Mouse (Mus musculus) frontal cortex, adult 2 months (tissue): ENCODE results near the gene Rnf224. TPM values are rescaled to one million over a fixed set of nuclear protein-coding genes. Genes with fewer than 3 reads are reported as not detected.

Experiments used
- DNase-seq, 2 experiments: peaks; one replicate each; pipeline ENCODE4 v3.0.0; 2022; ENCODE audit warnings: low spot score in 1 of 2; ENCODE audit errors: extremely low spot score in 1 of 2
- polyA plus RNA-seq: library from polyadenylated mRNA; depleted of rRNA; stranded (reverse); fragments of >200 nt; gene quantifications from 2 replicates; pipeline ENCODE4 v1.2.3, GENCODE M21; 2012; rRNA removed

Gene Rnf224
- polyA plus RNA-seq, 1 experiment, result not detected

DNA sequence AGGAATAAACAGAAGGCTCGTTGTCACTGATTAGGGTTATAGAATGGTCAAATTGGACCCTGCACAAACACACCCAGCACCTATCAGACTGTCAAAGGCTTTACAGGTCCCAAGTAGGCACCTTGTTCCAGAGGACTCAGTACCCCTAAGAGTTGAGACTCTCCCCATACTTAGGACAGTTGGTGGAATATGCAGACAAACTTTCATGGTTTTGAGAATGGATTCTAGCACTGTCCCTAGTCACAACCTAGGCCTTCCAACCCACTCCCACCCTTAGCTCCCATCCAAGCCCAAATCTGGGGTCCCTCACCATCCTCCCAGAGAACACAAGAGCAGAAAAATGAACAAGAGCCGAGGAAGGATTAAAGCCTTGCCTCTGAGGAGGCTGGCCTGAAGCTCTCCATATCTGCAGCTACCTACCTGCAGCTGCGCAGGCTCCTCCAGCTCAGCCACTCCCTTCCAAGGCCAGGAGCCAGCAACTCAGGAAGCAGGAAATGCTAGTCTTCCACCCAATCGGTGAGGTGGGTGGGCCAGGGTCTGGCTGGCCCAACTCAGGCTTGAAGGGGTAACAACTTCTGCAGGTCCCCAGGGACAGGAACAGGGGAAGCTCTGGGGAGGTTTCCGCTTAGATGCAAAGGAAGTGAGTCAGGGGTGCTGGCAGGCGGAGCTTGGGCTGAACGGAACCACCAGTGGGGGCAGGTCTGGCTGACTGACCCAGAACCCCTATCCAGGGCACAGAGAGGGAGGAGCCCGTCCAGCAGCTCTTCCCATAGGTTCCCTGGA is 40.2 kb downstream of the Rnf224 start, which contains the start of gene Tor4a:
Tor4a (minus strand) TSS at position 715 of the 783 bp plus-strand sequence.
- DNase-seq, result no peak

DNA sequence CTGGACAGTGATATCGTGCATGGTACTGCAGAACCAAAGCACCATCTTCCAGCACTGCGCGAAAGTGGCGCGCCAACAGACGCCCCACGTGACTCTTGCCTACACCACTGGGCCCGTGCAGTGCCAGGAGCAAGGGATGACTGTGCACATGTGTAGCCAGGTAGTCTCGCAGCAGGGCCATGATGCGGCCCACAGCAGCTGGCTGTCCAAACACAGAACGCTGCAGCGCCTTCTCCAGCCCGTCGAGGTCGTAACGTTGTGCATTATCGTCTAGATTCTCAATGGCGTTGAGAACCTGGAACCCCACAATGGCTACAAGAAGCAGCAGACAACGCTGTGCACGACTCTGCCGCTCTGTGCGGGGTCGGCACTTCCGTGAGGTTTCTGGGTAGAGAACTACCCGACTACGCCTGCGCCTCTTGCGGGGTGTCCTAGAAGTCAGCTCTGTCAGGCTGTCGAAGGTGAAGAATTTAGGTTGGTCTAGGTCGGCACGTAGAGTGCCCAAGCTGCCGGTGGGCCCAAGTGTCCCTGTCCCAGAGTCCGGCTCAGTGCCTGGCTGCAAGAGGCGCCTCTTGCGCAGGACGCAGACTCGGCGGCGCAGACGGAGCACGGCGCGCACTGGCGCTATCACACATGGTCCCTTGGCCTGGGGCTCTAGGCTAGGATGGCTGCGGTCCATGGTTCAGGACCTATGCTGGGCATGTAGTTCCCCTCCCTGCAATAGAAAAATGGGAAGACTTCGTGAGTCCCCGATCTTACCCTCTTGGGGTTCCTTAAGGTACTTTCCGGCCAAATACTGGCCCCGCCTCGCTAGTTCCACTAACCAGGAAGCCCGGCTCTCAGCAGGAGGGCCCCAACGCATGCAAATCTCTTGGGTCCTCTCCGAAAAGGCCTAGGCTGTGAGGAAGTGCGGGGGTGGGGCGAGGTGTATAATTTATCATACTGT is 41.1 kb downstream of the Rnf224 start:
- no peak for DNase-seq

DNA sequence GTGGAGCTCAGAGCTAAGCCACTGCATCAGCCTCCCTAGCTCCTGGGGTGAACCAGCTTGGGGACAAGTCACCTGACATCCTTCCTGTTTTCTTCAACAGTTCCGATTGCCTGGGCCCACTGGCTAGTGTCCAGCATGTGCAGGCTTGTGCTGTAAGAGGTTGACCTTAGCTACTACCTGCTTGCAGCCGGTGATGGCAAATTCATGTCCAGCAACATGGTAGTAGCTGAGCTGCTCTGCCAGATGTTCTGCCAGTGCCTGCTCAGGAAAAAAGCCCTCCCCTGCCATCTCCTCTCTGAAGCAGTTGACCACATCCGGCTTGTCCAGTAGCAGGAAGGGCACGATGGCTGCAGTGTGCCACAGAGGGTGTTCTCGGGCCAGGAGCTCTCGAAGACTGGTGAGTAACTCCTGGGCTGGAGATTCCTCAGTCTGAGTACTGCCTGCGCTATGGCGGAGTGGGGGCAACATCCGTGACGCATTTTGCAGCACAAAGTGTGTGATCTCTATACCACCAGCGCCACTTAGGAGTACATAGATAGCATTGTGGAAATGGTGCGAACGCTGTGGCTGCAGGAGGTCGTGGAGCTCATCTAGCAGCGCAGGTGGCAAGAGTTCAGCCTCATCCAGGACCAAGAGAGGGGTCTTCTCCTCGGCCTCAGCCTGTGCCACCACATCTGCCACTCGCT is 42.0 kb downstream of the Rnf224 start:
- no peak for DNase-seq

GRCm38 (mm10) chr2:25194006-25194405 is 42.6 kb downstream of the Rnf224 start:
- DNase-seq, result no peak

- DNase-seq, result peak; percentile 71 to 90
These were observed 43.2 kb downstream of the Rnf224 start for GRCm38 (mm10) chr2:25193330-25193770.

DNA sequence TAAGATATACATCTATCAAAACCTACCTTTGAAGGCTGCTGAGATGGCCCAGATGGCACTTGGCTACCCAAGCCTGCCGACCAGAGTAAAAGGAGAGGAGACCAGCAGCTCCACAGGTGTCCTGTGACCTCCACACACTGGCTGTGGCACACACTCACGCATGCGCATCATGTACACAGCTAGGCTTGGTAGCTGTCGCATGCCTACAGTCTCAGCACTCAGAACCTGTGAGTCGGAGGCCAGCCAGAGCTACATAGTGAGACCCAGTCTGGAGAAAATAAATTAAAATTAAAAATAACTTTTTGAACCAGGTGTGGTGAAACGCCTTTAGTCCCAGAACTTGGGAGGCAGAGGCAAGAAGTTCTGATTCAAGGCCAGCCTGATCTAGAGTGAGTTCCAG is 48.7 kb downstream of the Rnf224 start:
- no peak for DNase-seq

- DNase-seq, result no peak
These were observed 50.0 kb downstream of the Rnf224 start for GRCm38 (mm10) chr2:25186575-25186930.

DNA sequence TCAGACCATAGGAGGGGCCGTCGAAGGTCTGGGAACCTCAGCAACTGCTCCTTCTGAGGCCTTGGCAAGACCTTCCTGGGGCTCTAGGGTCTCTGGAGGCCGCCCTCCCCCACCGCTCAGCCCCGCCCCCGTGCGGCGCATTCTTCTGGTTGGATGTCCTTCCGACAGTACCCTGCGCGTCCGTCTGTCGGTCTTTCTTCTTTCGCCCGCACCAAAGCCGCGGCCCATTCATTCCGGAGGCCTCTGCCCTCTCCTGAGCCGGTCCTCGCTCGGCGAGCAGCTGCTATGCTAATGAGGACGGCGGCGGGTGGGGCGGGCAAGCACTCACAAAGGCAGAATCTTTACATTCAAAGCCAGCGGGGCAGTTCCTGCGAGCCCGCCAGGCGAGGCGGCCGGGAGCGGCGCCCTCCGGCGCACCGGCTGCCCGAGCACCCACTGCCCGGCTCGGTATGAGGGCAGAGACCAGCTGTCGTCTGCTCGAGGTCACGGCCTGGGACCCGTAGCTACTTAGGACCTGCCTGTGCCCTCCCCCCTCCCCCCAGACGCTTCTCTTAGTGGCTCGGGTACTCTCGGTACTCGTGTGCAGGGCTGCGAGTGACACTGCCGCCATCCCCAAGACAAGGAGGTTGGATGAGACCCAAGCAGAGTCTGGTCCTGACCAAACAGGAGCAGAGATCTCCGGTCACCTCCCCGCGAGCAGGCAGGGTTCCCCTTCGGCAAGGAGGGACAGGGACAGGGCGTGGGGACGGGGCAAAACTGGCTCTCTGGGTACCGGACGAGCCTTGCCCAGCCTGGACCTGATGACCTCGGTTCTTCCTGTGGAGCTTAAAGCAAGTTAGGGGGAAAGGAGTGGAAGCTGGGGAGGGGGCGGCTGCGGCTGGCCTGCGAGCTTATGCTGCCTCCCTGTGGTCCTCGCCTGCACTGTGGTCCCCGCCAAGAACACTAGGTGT is 50.7 kb downstream of the Rnf224 start:
- DNase-seq, result no peak

- DNase-seq, result no peak
These were observed 52.1 kb downstream of the Rnf224 start for GRCm38 (mm10) chr2:25184496-25184895.

Other genes with a start within 250 kb of the Rnf224 start
- 638 and 695 TPM in 2 replicates for gene Nsmf, start 182.4 kb downstream of the Rnf224 start, polyA plus RNA-seq
- 0.08 TPM in 1 of 2 replicates, not detected in the other for gene Entpd8, start 156.5 kb downstream of the Rnf224 start, polyA plus RNA-seq
- gene Noxa1, start 141.6 kb downstream of the Rnf224 start, polyA plus RNA-seq, result not detected in 2 replicates
- 38.7 and 39.1 TPM in 2 replicates for gene Nrarp, start 56.0 kb downstream of the Rnf224 start, polyA plus RNA-seq
- 2.6 and 3.0 TPM in 2 replicates for gene Tor4a, start 39.9 kb downstream of the Rnf224 start, polyA plus RNA-seq
- 60.2 and 65.6 TPM in 2 replicates for gene Nelfb, start 25.3 kb downstream of the Rnf224 start, polyA plus RNA-seq
- gene Stpg3, start 22.1 kb downstream of the Rnf224 start, polyA plus RNA-seq, result 0.06 and 0.15 TPM in 2 replicates
- 0.16 and 0.19 TPM in 2 replicates for gene Fam166a, start 18.0 kb downstream of the Rnf224 start, polyA plus RNA-seq
- gene Tubb4b, start 12.1 kb downstream of the Rnf224 start, polyA plus RNA-seq, result 499 and 548 TPM in 2 replicates
- 0.08 and 0.15 TPM in 2 replicates for gene Slc34a3, start 2.4 kb downstream of the Rnf224 start, polyA plus RNA-seq
- gene Rnf208, start 5.5 kb upstream of the Rnf224 start, polyA plus RNA-seq, result 248 and 300 TPM in 2 replicates
- 0.24 and 0.53 TPM in 2 replicates for gene Cysrt1, start 5.7 kb upstream of the Rnf224 start, polyA plus RNA-seq
- 15.8 and 16.4 TPM in 2 replicates for gene AL732309.1, start 10.1 kb upstream of the Rnf224 start, polyA plus RNA-seq
- gene Tmem203, start 18.7 kb upstream of the Rnf224 start, polyA plus RNA-seq, result 29.8 and 31.1 TPM in 2 replicates
- 13.5 and 18.9 TPM in 2 replicates for gene Tprn, start 25.8 kb upstream of the Rnf224 start, polyA plus RNA-seq
- 75.4 and 86.0 TPM in 2 replicates for gene Ssna1, start 35.7 kb upstream of the Rnf224 start, polyA plus RNA-seq
- 69.9 and 79.0 TPM in 2 replicates for gene Anapc2, start 35.7 kb upstream of the Rnf224 start, polyA plus RNA-seq
- not detected in 2 replicates for gene Tmem210, start 51.4 kb upstream of the Rnf224 start, polyA plus RNA-seq
- 0.15 TPM in 1 of 2 replicates, not detected in the other for gene Lrrc26, start 53.1 kb upstream of the Rnf224 start, polyA plus RNA-seq
- 313 and 325 TPM in 2 replicates for gene Grin1, start 82.4 kb upstream of the Rnf224 start, polyA plus RNA-seq
- 31.1 and 31.8 TPM in 2 replicates for gene Man1b1, start 95.6 kb upstream of the Rnf224 start, polyA plus RNA-seq
- 62.5 and 63.9 TPM in 2 replicates for gene Dpp7, start 119.6 kb upstream of the Rnf224 start, polyA plus RNA-seq
- gene Uap1l1, start 128.9 kb upstream of the Rnf224 start, polyA plus RNA-seq, result 15.0 and 17.9 TPM in 2 replicates
- 3.9 and 5.3 TPM in 2 replicates for gene Sapcd2, start 135.5 kb upstream of the Rnf224 start, polyA plus RNA-seq
- 14.1 and 19.3 TPM in 2 replicates for gene Entpd2, start 159.1 kb upstream of the Rnf224 start, polyA plus RNA-seq
- 383 and 426 TPM in 2 replicates for gene Npdc1, start 162.6 kb upstream of the Rnf224 start, polyA plus RNA-seq
- 0.40 and 0.67 TPM in 2 replicates for gene Fut7, start 186.5 kb upstream of the Rnf224 start, polyA plus RNA-seq
- 107 TPM in 2 replicates for gene Abca2, start 191.9 kb upstream of the Rnf224 start, polyA plus RNA-seq
- gene Clic3, start 220.1 kb upstream of the Rnf224 start, polyA plus RNA-seq, result 0.42 and 1.4 TPM in 2 replicates
- 110 and 114 TPM in 2 replicates for gene Paxx, start 224.3 kb upstream of the Rnf224 start, polyA plus RNA-seq
- gene Ptgds, start 233.3 kb upstream of the Rnf224 start, polyA plus RNA-seq, result 2,136 and 2,926 TPM in 2 replicates